Mouse (Mus musculus): ENCODE results near the gene Atat1.

Gene Atat1

GRCm38 (mm10) chr17:35917143-35917462, 7.2 kb upstream of the Atat1 start:
- DNase-seq = no peak

DNA sequence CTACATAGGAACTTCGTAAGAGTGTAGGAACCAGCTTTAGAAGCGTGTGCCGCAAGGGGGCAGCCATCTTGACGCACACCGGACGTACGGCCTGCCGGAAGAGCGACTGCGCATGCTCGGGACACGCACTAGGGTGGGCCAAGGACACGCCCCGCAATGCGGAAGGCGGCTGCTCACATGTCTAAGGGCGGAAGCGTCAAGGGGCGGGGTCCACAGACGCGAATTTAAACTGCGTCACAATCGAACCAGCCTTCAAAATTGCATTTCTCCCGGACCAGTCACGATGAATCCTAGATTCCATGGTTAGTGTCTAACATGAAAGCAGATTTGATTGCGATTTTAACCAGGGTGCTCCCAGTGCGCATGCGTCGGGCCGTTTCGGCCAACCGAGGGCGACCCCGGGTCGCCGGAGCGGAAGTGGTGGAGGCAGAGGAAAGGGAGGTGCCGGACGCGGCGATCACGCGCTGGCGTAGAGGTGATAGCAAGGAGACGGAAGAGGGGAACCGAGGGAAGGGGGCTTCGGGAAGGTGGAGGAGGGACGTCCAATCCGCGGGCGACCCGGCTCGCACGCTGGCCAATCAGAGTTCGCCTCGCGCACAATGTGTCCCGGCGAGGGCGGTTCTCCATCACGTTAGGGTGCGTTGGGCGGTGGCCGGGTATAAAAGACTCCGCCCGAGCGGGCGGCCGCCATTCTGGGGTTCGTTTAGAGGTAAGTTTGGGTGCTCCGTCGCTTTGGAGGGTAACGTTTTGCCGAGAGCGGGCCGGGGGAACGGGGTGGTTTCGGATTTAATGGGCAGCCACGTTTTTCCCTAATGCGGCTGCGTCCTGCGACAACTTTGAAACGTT, 6.6 kb upstream of the Atat1 start, which contains the start of the genes Mrps18b and Ppp1r10:
Mrps18b (minus strand) TSS at position 93 of the 846 bp plus-strand sequence.
Ppp1r10 (plus strand) TSS at position 138 of the 846 bp plus-strand sequence.
- DNase-seq = peak; percentile 100

GRCm38 (mm10) chr17:35915538-35916296, 5.8 kb upstream of the Atat1 start:
- DNase-seq = peak; percentile 12

DNA sequence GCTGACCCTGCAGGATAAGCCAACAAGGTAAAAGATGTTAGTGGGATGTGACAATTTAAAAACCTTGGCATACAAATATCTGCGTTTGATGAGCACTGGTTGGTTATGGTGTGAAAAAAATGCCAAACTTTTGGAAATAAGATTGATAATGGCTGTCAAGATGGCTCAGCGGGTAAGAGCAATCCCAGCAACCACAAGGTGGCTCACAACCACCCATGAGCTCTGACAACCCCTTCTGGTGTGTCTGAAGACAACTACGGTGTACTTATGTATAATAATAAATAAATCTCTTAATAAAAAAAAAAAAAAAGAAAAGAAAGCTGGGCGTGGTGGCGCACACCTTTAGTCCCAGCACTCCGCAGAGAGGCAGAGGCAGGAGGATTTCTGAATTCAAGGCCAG, 5.1 kb upstream of the Atat1 start:
- no peak for DNase-seq

DNA sequence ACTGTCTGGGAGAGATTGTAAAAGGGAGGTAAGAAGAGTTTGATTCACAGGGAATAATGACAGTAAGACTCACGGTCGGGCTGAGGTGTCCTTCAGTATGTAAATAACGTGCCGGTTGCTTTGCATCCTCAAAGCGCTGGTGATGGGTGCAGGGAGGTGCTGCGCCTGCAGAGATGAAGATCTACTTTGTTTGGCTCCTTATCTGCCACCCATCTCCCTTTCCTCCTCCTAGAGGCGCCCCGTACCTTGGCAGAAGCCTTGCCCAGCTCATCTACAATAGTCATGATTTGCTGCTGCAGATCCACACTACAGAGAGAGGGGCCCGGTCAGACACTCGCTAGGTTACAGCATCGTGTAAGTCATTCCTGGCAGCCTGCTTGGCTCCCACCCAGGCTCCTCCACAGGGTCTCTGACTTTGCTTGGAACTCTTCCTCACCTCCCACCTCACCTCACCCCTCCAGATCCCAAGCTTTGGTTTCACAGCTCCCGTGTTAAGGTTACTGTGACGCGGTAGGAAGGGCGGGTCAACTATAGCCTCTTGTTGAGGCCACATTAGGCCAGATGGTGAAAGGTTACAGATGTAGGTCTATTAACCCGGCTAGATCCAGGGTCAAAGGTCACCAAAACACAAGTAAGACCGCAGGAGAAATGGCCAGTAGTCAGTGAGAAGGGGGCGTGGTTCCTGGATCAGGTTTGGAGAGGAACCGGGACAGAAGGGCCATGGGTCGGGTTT, 523 bp downstream of the Atat1 start:
- DNase-seq = no peak

GRCm38 (mm10) chr17:35907609-35908008, 2.3 kb downstream of the Atat1 start:
- DNase-seq = no peak

- no peak for DNase-seq
Measured at GRCm38 (mm10) chr17:35905587-35905986, 4.3 kb downstream of the Atat1 start.

DNA sequence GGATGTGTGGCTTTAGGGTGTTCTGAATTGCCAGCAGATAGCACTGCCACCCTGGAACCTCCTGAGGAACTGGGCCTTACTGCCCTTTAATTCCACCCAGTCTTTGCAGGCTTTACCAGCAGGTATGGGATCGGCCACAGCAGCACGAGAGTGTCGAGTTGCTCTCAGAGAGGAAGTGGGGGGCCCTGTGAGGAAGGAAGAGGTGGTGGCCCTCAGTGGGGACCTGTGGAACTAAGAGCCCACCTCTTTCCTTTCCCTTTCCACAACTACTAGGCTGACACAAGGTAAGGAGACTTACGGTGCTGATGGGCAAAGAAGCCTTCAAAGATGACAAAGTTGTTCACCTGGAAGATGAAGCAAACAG, 5.9 kb downstream of the Atat1 start:
- DNase-seq = no peak

DNA sequence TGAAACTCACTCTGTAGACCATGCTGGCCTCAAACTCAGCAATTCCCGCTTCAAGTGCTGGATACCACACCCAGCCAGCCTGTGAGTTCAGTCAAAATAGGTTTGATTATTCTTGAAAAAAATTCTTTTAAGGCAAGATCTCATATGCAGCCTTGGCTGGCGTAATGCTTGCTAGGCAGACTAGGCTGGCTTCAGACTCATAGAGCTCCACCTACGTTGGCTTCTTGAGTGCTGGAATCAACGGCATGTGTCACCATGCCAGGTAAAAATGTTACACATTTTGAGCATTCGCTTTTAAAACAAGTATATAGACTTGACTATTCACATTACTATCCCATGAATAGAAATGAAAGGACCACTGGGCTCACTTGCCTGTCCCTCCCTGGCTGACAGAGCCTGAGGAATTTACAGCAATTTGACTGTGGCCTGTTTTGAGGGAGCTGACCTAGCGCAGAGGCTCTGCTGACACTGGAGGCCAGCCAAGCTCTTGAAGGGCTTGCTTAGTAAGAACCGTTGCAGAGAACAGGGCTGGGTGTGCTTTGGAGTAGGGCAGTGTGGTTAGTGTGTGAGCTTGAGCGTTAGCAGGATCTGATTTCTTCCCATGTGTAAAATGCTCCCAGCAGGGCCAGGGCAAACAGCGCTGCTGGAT, 6.4 kb downstream of the Atat1 start:
- no peak for DNase-seq

GRCm38 (mm10) chr17:35900636-35901035, 9.2 kb downstream of the Atat1 start:
- no peak for DNase-seq

DNA sequence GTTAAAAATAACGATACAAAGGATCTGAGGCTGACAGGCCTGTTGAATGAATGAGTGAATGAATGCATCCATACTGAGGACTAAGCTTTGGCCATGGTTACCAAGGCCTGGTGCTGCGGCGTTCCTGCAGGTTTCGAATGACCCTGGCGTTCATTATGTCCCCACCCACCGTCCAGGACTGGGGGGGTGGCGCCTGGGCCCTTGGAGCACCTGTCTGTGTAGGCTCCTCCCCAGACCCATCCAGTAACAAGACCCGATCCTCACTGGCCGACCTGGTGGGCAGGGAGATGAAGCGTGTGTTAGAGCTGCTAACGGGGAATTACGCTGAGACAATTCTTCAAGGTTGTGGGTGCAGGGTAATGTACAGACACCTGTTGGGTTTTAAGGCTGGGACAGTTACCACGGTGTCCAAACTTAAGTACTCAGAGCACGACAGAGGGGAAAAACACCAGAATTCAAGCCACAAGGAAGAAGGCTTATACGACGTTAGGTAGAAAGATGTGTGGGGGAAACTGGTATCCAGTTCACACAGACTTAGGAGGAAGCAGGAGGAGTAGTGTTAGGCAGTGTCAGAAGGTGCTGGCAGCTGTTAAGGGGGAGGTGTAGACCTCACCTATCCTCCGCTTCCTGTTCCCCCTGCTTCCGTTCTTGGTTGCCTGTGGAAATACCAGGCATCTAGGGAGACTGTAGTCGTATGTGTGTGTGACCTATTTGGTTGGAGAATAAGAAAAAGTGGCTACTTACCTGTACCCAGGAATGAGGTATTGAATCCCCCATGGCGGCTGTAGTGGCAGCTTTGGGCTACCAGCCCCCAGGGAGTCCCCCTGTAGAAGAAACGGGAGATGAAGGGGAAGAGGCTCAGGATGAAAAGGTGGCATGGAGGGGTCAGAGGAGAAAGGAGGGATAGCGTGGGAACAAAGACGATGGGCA, 12.0 kb downstream of the Atat1 start:
- no peak for DNase-seq

DNA sequence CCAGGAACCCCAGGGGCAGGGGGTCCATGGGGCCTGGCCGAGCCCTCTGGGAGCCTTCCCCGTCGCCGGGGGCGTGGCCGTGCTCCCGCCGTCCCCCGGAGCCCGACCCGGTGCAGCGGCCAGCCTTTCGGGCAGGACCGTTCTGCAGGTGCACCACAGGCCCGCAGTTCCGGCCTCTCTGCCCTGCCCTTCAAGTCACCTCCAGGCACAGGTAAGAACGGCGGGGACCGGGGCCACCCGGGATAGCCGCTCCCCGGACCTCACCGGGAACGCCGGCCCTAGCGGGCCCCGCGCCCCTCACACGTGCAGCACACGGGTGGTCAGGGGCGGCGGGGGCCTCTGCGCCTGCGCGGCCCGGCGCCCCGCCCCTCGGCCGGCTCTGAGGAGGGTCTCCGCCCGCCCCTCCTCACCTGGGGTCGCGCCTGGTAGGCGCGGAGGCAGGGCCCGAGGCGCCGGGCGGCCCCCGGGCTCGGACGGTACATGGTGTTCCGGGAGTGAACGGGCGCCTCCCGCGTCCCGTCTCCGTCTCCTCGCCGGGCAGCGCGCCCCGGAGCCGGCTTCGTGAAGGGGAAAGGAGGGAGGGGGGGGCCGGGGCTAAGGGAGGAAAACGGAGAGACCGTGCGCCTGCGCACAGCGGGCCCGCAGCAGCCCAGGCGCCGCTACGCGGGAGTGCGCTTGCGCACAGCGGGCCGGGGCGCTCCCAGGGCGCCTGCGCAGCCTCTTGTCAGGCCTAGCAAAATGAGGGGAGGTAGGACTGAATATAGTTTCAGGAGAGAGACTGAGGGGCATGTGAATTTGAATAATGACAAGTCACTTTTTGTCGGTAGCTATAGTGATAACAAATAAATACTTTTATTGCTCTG, 12.9 kb downstream of the Atat1 start, which contains the start of gene 2310061I04Rik:
2310061I04Rik (minus strand) TSS at position 651 of the 863 bp plus-strand sequence.
- DNase-seq = peak; percentile 96

GRCm38 (mm10) chr17:35887725-35888124, 22.1 kb downstream of the Atat1 start:
- no peak for DNase-seq

DNA sequence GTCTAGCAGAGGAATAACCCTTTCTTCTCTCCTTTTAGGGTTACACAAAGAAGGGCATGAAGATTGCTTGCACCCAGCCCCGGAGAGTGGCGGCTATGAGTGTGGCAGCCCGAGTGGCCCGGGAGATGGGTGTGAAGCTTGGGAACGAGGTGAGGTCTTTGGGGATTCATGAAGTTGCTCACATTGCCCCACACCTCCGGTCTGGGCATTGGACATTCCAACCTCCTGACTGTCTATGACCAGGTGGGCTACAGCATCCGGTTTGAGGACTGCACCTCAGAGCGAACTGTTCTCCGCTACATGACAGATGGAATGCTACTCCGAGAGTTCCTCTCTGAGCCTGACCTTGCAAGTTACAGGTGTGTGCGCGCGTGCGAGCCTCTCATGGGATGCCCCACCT, 26.1 kb downstream of the Atat1 start:
- no peak for DNase-seq

GRCm38 (mm10) chr17:35882924-35883323, 27.0 kb downstream of the Atat1 start:
- no peak for DNase-seq

DNA sequence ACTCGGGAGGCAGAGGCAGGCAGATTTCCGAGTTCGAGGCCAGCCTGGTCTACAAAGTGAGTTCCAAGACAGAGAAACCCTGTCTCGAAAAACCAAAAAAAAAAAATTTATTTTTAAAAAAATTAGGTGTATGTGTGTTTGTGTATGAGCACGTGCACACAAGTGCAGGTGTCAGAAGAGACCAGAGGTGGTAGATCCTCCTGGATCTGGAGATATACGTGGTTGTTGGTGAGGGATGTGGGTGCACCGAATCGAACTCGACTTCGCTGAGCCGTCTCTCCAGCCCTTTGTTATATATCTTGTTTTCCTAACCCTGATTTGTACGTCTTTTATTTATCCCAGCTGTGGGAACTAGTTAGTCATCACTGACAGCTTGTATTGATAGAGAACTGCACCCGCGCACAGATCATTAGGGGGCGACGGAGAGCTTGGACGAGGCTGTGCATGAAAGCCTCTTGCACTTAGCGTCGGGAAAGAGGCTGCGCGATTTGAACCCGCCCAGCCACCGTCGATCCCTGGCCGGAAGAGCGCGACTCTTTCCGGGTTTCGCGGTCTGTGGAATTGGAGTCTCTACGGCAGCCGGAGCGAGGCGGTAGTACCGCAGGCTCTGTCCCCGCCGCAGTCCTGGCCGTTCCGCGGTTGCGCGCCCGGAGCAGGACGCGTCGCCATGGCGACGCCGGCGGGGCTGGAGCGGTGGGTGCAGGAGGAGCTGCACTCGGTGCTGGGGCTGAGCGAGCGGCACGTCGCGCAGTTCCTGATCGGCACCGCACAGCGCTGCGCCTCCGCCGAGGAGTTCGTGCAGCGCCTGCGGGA, 30.4 kb downstream of the Atat1 start, which contains the start of gene Dhx16:
Dhx16 (plus strand) TSS at position 575 of the 813 bp plus-strand sequence.
- peak; percentile 98 for DNase-seq

GRCm38 (mm10) chr17:35874721-35875120, 35.2 kb downstream of the Atat1 start:
- no peak for DNase-seq

GRCm38 (mm10) chr17:35873774-35874519, 35.9 kb downstream of the Atat1 start:
- DNase-seq = peak; percentile 90

Measured in retina, postnatal 1 day (tissue).